8 mouse cellular contexts compared by ENCODE assay signal in the genomic region with DNA sequence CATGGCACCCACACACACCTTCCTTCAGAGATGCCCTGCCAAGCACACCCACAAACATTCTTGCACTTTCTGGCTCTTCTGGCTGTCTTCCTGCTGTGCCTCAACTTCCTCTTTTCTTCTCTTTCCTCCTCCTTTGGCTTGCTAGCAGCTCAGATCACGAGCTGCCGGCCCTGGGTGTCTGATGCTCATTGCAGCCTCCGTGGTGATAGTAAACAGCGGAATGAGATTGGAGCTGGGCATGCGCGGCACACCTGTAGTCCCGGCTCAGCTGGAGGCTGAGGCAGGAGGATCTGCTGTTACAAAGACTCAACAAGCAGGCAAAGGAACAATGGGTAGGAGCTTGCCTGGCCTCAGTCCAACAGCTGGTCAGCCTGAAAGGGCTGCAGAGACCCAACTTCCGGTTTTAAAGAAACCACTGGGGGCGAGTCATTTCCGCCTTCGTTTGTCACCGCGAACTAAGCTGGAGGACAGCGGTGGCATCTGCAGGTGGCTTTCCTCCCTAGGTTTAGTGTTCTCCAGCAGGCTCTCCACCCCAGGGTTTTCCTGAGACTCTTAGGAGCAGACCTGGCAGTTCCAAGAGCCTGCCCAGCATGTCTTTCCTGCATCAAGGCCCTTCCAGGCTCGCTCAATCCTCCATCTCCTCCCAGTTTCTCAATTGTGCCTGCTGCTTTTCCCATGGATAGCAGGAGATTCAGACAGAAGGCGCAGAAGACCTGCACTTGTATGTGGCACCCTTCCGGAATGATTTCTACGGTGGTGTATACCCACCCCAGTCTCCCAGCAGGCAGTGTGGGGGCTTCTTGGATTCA. TPM values are rescaled to one million over a fixed set of nuclear protein-coding genes. Genes with fewer than 3 reads are reported as not detected.
DNase-seq lines count a peak whose midpoint lies in the region; ATAC-seq and TF ChIP-seq lines count a peak whose summit lies in the region.

No protein-coding gene starts in this region.

- ATAC-seq in hindbrain, postnatal 0 days: no peak
- no peak for ATAC-seq in liver, embryonic 13.5 days (ENCODE audit: low read depth)

- no peak overlapping the region for H3K9ac ChIP-seq in hindbrain, postnatal 0 days (replicated peaks; ENCODE audit: low read length)
- H3K9ac ChIP-seq in liver, embryonic 13.5 days: peak overlapping the region; percentile 67

- peak overlapping the region; percentile 7; the same call in 1 of the 2 replicates for H3K4me2 ChIP-seq in hindbrain, postnatal 0 days (ENCODE audit: low read depth, low read length)
- peak overlapping the region; percentile 73 for H3K4me2 ChIP-seq in liver, embryonic 13.5 days

- H3K9me3 ChIP-seq in hindbrain, postnatal 0 days (ENCODE audit: low read length): no peaks in the 10 kb centered on the region
- no peaks in the 10 kb centered on the region for H3K9me3 ChIP-seq in liver, embryonic 13.5 days (replicated peaks)

- no peak for TF ChIP-seq CTCF in hindbrain, postnatal 0 days (IDR thresholded peaks at IDR 0.05; ENCODE audit: low read depth)

- H3K27me3 ChIP-seq in hindbrain, postnatal 0 days (ENCODE audit: insufficient read depth, low read length): no peaks in the 10 kb centered on the region
- no peaks in the 10 kb centered on the region for H3K27me3 ChIP-seq in liver, embryonic 13.5 days

- no peaks in the 10 kb centered on the region for H3K36me3 ChIP-seq in hindbrain, postnatal 0 days (ENCODE audit: insufficient read depth, low read length)
- peaks cover 20% of the 10 kb centered on the region for H3K36me3 ChIP-seq in liver, embryonic 13.5 days

- intact Hi-C loops in gastrocnemius, postnatal 14 days (cut with DNase I; ENCODE audit: low total_unique reads): no loop called here

- H3K27ac ChIP-seq in hindbrain, postnatal 0 days: peak overlapping the region; percentile 68
- H3K27ac ChIP-seq in liver, embryonic 13.5 days: peak overlapping the region; percentile 94

- no peak overlapping the region for H3K4me3 ChIP-seq in hindbrain, postnatal 0 days (ENCODE audit: low read length)
- H3K4me3 ChIP-seq in liver, embryonic 13.5 days (replicated peaks): peak overlapping the region; percentile 56

- peak; percentile 29 for DNase-seq in embryo, embryonic 10 days (ENCODE audit: low spot score)
- no peak for DNase-seq in embryo, embryonic 10.5 days (ENCODE audit: low spot score)
- DNase-seq in ZHBTc4 (ENCODE audit: low read depth, low spot score): peak; percentile 60
- DNase-seq in gastrocnemius, postnatal 14 days: peak; percentile 67
- DNase-seq in hindbrain, postnatal 0 days (ENCODE audit: low spot score): no peak
- peak; percentile 47 for DNase-seq in liver, embryonic 13.5 days
- DNase-seq in neural tube, embryonic 10.5 days (ENCODE audit: extremely low spot score, low spot score): peak; percentile 36
- DNase-seq in thymus, postnatal 4 days: peak; percentile 73

- WGBS in hindbrain, postnatal 0 days: 62% methylated on average over 18 of the region's 18 CpGs
- 10% methylated on average over 18 of the region's 18 CpGs for WGBS in liver, embryonic 13.5 days (ENCODE audit: insufficient replicate concordance)

- H3K4me1 ChIP-seq in hindbrain, postnatal 0 days (ENCODE audit: insufficient read depth, low read length): no peaks in the 10 kb centered on the region
- H3K4me1 ChIP-seq in liver, embryonic 13.5 days (replicated peaks): peaks cover 70% of the 10 kb centered on the region

RNA-seq across cellular contexts. Expression of gene Zfp36l2, which starts 6.0 kb away (rescaled TPM):
- total RNA-seq in gastrocnemius, postnatal 14 days (2021): 10 to 100 TPM; 17.0 to 21.3 TPM
- 13.3 and 16.7 TPM in 2 replicates for total RNA-seq in hindbrain, postnatal 0 days (2014; rRNA removed)
- 5.4 and 5.5 TPM in 2 replicates for polyA plus RNA-seq in hindbrain, postnatal 0 days (2015; fragmentation: Nextera tagmentation; extraction: Ambion mirVana)
- polyA plus RNA-seq in liver, embryonic 13.5 days (2015; fragmentation: Nextera tagmentation; extraction: Ambion mirVana): 8.9 and 10.0 TPM in 2 replicates

Comparison
In these comparisons a context has a peak if more than half of its experiments do, and no peak if none do; other contexts are left out.
1. DNase-seq: peak in embryo, embryonic 10 days (single experiment), ZHBTc4 (single experiment), gastrocnemius, postnatal 14 days (single experiment), liver, embryonic 13.5 days (single experiment), neural tube, embryonic 10.5 days (single experiment) and thymus, postnatal 4 days (single experiment); none in embryo, embryonic 10.5 days (single experiment) and hindbrain, postnatal 0 days (single experiment).